20 mouse cellular contexts compared by ENCODE assay signal in genomic region chr2:73467071-73467851, GRCm38 (mm10).
DNase-seq lines count a peak whose midpoint lies in the region; ATAC-seq and TF ChIP-seq lines count a peak whose summit lies in the region.
"Had no signal": no experiment of that assay in that cellular context is flagged by ENCODE, and none has a peak within 500 bp of the region (broad histone marks: within the 10 kb centered on the region; RNA-seq: fewer than 3 reads in every experiment).

No protein-coding gene starts in this region.

- H3K9me3 ChIP-seq in stomach, postnatal 0 days (ENCODE audit: control insufficient read depth, low read length) = no peaks in the 10 kb centered on the region
- H3K9me3 ChIP-seq: embryonic facial prominence, embryonic 15.5 days; forebrain, embryonic 10.5 days; forebrain, embryonic 15.5 days; heart, embryonic 13.5 days had no signal

- DNase-seq in thymus, adult 2 months = no peak
- no peak for DNase-seq in thymus, postnatal 10 days (ENCODE audit: low spot score in 2 of 2)
- DNase-seq in induced T-regulatory cell, adult 2 months (ENCODE audit: low read depth) = peak; percentile 79
- DNase-seq in naive thymus-derived CD4-positive, alpha-beta T cell, adult 2 months (ENCODE audit: low read depth) = peak; percentile 47
- no peak for DNase-seq in stomach, postnatal 0 days (ENCODE audit: low spot score)
- DNase-seq: adrenal gland, postnatal 10 days; cerebellum, adult 11 months; cerebellum, adult 8-10 months; embryo, embryonic 11 days; gastrocnemius, postnatal 10 days; heart, postnatal 4 days had no signal

- no peak for TF ChIP-seq POLR2A in thymus, adult 2 months (IDR thresholded peaks at IDR 0.05; ENCODE audit: control insufficient read depth, extremely low read depth, insufficient read depth, low read length, poor library complexity)

- H3K9ac ChIP-seq in stomach, postnatal 0 days (ENCODE audit: low read length) = no peak overlapping the region
- H3K9ac ChIP-seq: embryonic facial prominence, embryonic 15.5 days; forebrain, embryonic 15.5 days; heart, embryonic 13.5 days; hindbrain, embryonic 12.5 days had no signal

- peak overlapping the region; percentile 44; the same call in 1 of the 2 replicates for H3K27ac ChIP-seq in thymus, adult 2 months (ENCODE audit: control insufficient read depth, insufficient read depth, low read length)
- no peak overlapping the region for H3K27ac ChIP-seq in stomach, postnatal 0 days (replicated peaks)
- H3K27ac ChIP-seq: embryonic facial prominence, embryonic 15.5 days; forebrain, embryonic 10.5 days; forebrain, embryonic 15.5 days; heart, embryonic 13.5 days; hindbrain, embryonic 12.5 days had no signal

- H3K4me1 ChIP-seq in thymus, adult 2 months (replicated peaks; ENCODE audit: control insufficient read depth, insufficient read depth, low read length) = peaks cover 58% of the 10 kb centered on the region
- peaks cover 3% of the 10 kb centered on the region; the same call in 1 of the 2 replicates for H3K4me1 ChIP-seq in stomach, postnatal 0 days (replicated peaks; ENCODE audit: control insufficient read depth, insufficient read depth)
- H3K4me1 ChIP-seq: forebrain, embryonic 10.5 days; forebrain, embryonic 15.5 days; hindbrain, embryonic 12.5 days had no signal

- no peak overlapping the region for H3K4me2 ChIP-seq in stomach, postnatal 0 days (replicated peaks; ENCODE audit: low read depth)
- H3K4me2 ChIP-seq: embryonic facial prominence, embryonic 15.5 days; forebrain, embryonic 15.5 days; heart, embryonic 13.5 days; hindbrain, embryonic 12.5 days had no signal

- WGBS in thymus, adult 2 months = 46% methylated on average over 7 of the region's 7 CpGs
- 70% methylated on average over 7 of the region's 7 CpGs for WGBS in stomach, postnatal 0 days

- no peaks in the 10 kb centered on the region for H3K36me3 ChIP-seq in thymus, adult 2 months (ENCODE audit: control insufficient read depth, insufficient read depth, low read length)
- no peaks in the 10 kb centered on the region for H3K36me3 ChIP-seq in stomach, postnatal 0 days (ENCODE audit: control insufficient read depth, insufficient read depth, low read length)
- H3K36me3 ChIP-seq: embryonic facial prominence, embryonic 15.5 days; forebrain, embryonic 10.5 days; forebrain, embryonic 15.5 days; heart, embryonic 13.5 days; hindbrain, embryonic 12.5 days had no signal

- no peak for TF ChIP-seq EP300 in stomach, postnatal 0 days (optimal IDR thresholded peaks at IDR 0.05)

- no peak for ATAC-seq in stomach, postnatal 0 days (ENCODE audit: low FRiP score, low TSS enrichment)
- ATAC-seq in monocyte, adult 5-6 weeks (replicated peaks; ENCODE audit: insufficient number of reproducible peaks, low FRiP score, low TSS enrichment, poor library complexity, severe bottlenecking) = no peak
- ATAC-seq: CD4-positive, CD25-positive, alpha-beta regulatory T cell, adult 4 months; forebrain, embryonic 15.5 days; hindbrain, embryonic 16.5 days had no signal

- H3K27me3 ChIP-seq in thymus, adult 2 months (ENCODE audit: control insufficient read depth, insufficient read depth, low read length) = no peaks in the 10 kb centered on the region
- no peaks in the 10 kb centered on the region for H3K27me3 ChIP-seq in stomach, postnatal 0 days (ENCODE audit: control insufficient read depth, insufficient read depth, low read length)
- H3K27me3 ChIP-seq: embryonic facial prominence, embryonic 15.5 days; forebrain, embryonic 15.5 days; heart, embryonic 13.5 days; hindbrain, embryonic 12.5 days had no signal

- no peak for TF ChIP-seq CTCF in thymus, adult 2 months (IDR thresholded peaks at IDR 0.05; ENCODE audit: borderline replicate concordance, control insufficient read depth, extremely low read depth, insufficient read depth, low read length, poor library complexity)
- TF ChIP-seq CTCF in stomach, postnatal 0 days (IDR thresholded peaks at IDR 0.05; ENCODE audit: low read depth) = no peak

- H3K4me3 ChIP-seq in thymus, adult 2 months (ENCODE audit: control insufficient read depth, insufficient read depth, low read length) = no peak overlapping the region
- no peak overlapping the region for H3K4me3 ChIP-seq in stomach, postnatal 0 days (ENCODE audit: low read depth, low read length)
- H3K4me3 ChIP-seq: embryonic facial prominence, embryonic 15.5 days; erythroblast, embryonic 14.5 days; forebrain, embryonic 10.5 days; forebrain, embryonic 15.5 days; heart, embryonic 13.5 days; hindbrain, embryonic 12.5 days had no signal

Comparison
In these comparisons a context has a peak if more than half of its experiments do, and no peak if none do; other contexts are left out.
1. DNase-seq: peak in induced T-regulatory cell, adult 2 months (single experiment) and naive thymus-derived CD4-positive, alpha-beta T cell, adult 2 months (single experiment); none in thymus, adult 2 months (single experiment), thymus, postnatal 10 days (0 of 2) and stomach, postnatal 0 days (single experiment).